Mouse (Mus musculus) ES-Bruce4 (cell line): ENCODE results near the gene Rbm26.
A peak's percentile ranks its signal among the peaks of the same experiment; 100 is the strongest.

Source experiments
- CTCF ChIP-seq: IDR thresholded peaks from one replicate; pipeline ENCODE4 v1.8.1; 2011; ENCODE audit warnings: low read depth, low read length
- EP300 ChIP-seq: IDR thresholded peaks from 2 replicates; pipeline ENCODE4 v1.6.1; 2011; ENCODE audit warnings: low read depth, low read length; ENCODE audit not compliant: insufficient read depth
- POLR2A ChIP-seq: IDR thresholded peaks from one replicate; pipeline ENCODE4 v1.8.1; 2011; ENCODE audit warnings: low read length; ENCODE audit not compliant: insufficient read depth

DNA sequence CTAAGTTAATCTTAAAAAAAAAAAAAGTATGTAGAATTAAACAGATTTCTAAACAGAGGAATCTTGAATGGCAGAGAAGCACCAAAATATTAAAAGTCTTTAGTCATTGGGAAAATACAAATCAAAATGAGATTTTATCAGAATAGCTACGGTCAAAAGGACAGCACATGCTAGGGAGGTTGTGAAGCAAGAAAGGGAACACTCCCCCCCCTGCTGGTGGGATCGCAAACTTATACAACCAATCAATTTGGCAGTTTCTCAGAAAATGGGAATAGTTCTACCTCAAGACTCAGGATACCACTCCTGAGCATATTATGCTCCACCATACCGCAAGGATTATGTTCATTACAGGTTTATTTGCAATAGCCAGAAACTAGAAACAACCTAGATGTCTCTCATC is 80.9 kb downstream of the Rbm26 start:
- no peak for TF ChIP-seq EP300
- TF ChIP-seq CTCF = peak; percentile 5
- TF ChIP-seq POLR2A = no peak
